Mouse (Mus musculus): ENCODE measurements around the gene Prss50.

GRCm38 (mm10) chr9:110875288-110875695, 17.5 kb downstream of the Prss50 start:
- TF ChIP-seq CTCF (IDR thresholded peaks at IDR 0.05; ENCODE audit: control insufficient read depth, insufficient read depth, low read length) (no peak), POLR2A (IDR thresholded peaks at IDR 0.05; ENCODE audit: borderline replicate concordance, control insufficient read depth, low read depth, low read length) (no peak)
